Mouse (Mus musculus) MEL (cell line): ENCODE data around the gene A630095N17Rik.

ENCODE experiments used
- CTCF ChIP-seq, 3 experiments: IDR thresholded peaks in 2 of 3; conservative IDR thresholded peaks in 1 of 3; 2 replicates each; pipeline ENCODE4 v1.5.1; 2011 to 2012; ENCODE audit warnings: low read length in 3 of 3, low read depth in 2 of 3, mild to moderate bottlenecking in 2 of 3, improper control_type of control experiment in 1 of 3, inconsistent platforms in 1 of 3, mixed read lengths in 1 of 3, moderate library complexity in 1 of 3; ENCODE audit not compliant: control insufficient read depth in 1 of 3, insufficient read depth in 1 of 3, poor library complexity in 1 of 3, severe bottlenecking in 1 of 3
- JUND ChIP-seq: IDR thresholded peaks from 2 replicates; pipeline ENCODE4 v1.6.1; 2011; ENCODE audit warnings: low read depth, mild to moderate bottlenecking, improper control_type of control experiment, low read length
- RAD21 ChIP-seq: IDR thresholded peaks from 2 replicates; pipeline ENCODE4 v1.6.1; 2011; ENCODE audit warnings: mild to moderate bottlenecking, low read depth, low read length, improper control_type of control experiment
- TCF12 ChIP-seq: IDR thresholded peaks from 2 replicates; pipeline ENCODE4 v1.6.1; 2014; ENCODE audit warnings: low read depth, mild to moderate bottlenecking, inconsistent platforms, low read length, improper control_type of control experiment, moderate library complexity

GRCm38 (mm10) chr1:75187914-75188483 lies 43.9 kb downstream of the A630095N17Rik start:
- TF ChIP-seq CTCF (IDR thresholded peaks at IDR 0.05 in 2 of 3, conservative IDR thresholded peaks at IDR 0.05 in 1 of 3; ENCODE audit: control insufficient read depth in 1 of 3, insufficient read depth in 1 of 3, low read depth in 2 of 3, low read length in 3 of 3, poor library complexity in 1 of 3, severe bottlenecking in 1 of 3) (no peak), JUND (peak; percentile 71; the same call in 1 of the 2 replicates), TCF12 (peak; percentile 29; the same call in 1 of the 2 replicates), RAD21 (no peak)
